Mouse (Mus musculus) ES-Bruce4 (cell line): ENCODE results near the gene Lmln. TPM values are rescaled to one million over a fixed set of nuclear protein-coding genes. Genes with fewer than 3 reads are reported as not detected.
"Not testable (repeated sequence)": the region's sequence is repeated elsewhere in the genome, so short reads cannot be mapped to it uniquely, and the experiment has no call there.

Source experiments
- H3K27ac ChIP-seq: 2 replicates; pipeline ENCODE4 v1.5.1; 2012; ENCODE audit warnings: low read length, inconsistent platforms; ENCODE audit not compliant: insufficient read depth
- H3K27me3 ChIP-seq: 2 replicates; pipeline ENCODE4 v1.6.1; 2012; ENCODE audit warnings: mild to moderate bottlenecking, low read length, inconsistent platforms; ENCODE audit not compliant: control insufficient read depth, poor library complexity, insufficient read depth, severe bottlenecking
- H3K36me3 ChIP-seq: 2 replicates; pipeline ENCODE4 v1.6.1; 2012; ENCODE audit warnings: inconsistent platforms, mild to moderate bottlenecking, low read length, moderate library complexity; ENCODE audit not compliant: control insufficient read depth, poor library complexity, insufficient read depth, severe bottlenecking
- H3K4me1 ChIP-seq: one replicate; pipeline ENCODE4 v1.8.1; 2011; ENCODE audit warnings: low read length; ENCODE audit not compliant: control insufficient read depth, insufficient read depth
- H3K4me3 ChIP-seq: 2 replicates; pipeline ENCODE4 v1.5.1; 2011; ENCODE audit warnings: low read depth, mild to moderate bottlenecking, low read length
- H3K9ac ChIP-seq: 2 replicates; pipeline ENCODE4 v1.6.1; 2012; ENCODE audit warnings: low read depth, mild to moderate bottlenecking, inconsistent platforms; ENCODE audit not compliant: poor library complexity, severe bottlenecking
- H3K9me3 ChIP-seq: replicated peaks from 2 replicates; pipeline ENCODE4 v1.6.1; 2012; ENCODE audit warnings: mild to moderate bottlenecking, low read length, inconsistent platforms; ENCODE audit not compliant: control insufficient read depth, poor library complexity, insufficient read depth, severe bottlenecking
- CTCF ChIP-seq: IDR thresholded peaks from one replicate; pipeline ENCODE4 v1.8.1; 2011; ENCODE audit warnings: low read depth, low read length
- EP300 ChIP-seq: IDR thresholded peaks from 2 replicates; pipeline ENCODE4 v1.6.1; 2011; ENCODE audit warnings: low read depth, low read length; ENCODE audit not compliant: insufficient read depth
- POLR2A ChIP-seq: IDR thresholded peaks from one replicate; pipeline ENCODE4 v1.8.1; 2011; ENCODE audit warnings: low read length; ENCODE audit not compliant: insufficient read depth
- polyA plus RNA-seq: library from polyadenylated mRNA; stranded (reverse); fragments of >200 nt; gene quantifications from 2 replicates; pipeline ENCODE4 v1.2.4, GENCODE M21; 2011; ENCODE audit warnings: low read depth; ENCODE audit not compliant: missing spikeins, insufficient read depth, insufficient read length

Lmln gene
- polyA plus RNA-seq, 1 experiment, result 5.4 TPM

GRCm38 (mm10) chr16:33171800-33172199 lies 109.5 kb downstream of the Lmln start:
- no peak overlapping the region for H3K9ac ChIP-seq
- H3K36me3 ChIP-seq, result no peaks in the 10 kb centered on the region
- H3K27me3 ChIP-seq, result no peaks in the 10 kb centered on the region
- H3K4me3 ChIP-seq, result no peak overlapping the region
- no peaks in the 10 kb centered on the region for H3K9me3 ChIP-seq
- TF ChIP-seq POLR2A, result no peak
- TF ChIP-seq CTCF, result no peak
- no peak for TF ChIP-seq EP300
- peaks cover 2% of the 10 kb centered on the region for H3K4me1 ChIP-seq
- H3K27ac ChIP-seq, result no peak overlapping the region

GRCm38 (mm10) chr16:33173151-33173550 lies 110.8 kb downstream of the Lmln start:
- Histone ChIP-seq H3K4me3 (no peak overlapping the region), H3K27me3 (no peaks in the 10 kb centered on the region), H3K4me1 (peaks cover 5% of the 10 kb centered on the region), H3K27ac (no peak overlapping the region), H3K9me3 (no peaks in the 10 kb centered on the region), H3K36me3 (no peaks in the 10 kb centered on the region), H3K9ac (no peak overlapping the region)
- TF ChIP-seq POLR2A, result no peak
- no peak for TF ChIP-seq CTCF
- no peak for TF ChIP-seq EP300

- H3K9me3 ChIP-seq, result no peaks in the 10 kb centered on the region
- no peaks in the 10 kb centered on the region for H3K27me3 ChIP-seq
- H3K27ac ChIP-seq, result no peak overlapping the region
- H3K4me1 ChIP-seq, result peaks cover 6% of the 10 kb centered on the region
- H3K9ac ChIP-seq, result no peak overlapping the region
- no peak for TF ChIP-seq EP300
- no peak for TF ChIP-seq POLR2A
- TF ChIP-seq CTCF, result no peak
- H3K36me3 ChIP-seq, result no peaks in the 10 kb centered on the region
- H3K4me3 ChIP-seq, result no peak overlapping the region
Measured at GRCm38 (mm10) chr16:33174695-33175094, 112.4 kb downstream of the Lmln start.

DNA sequence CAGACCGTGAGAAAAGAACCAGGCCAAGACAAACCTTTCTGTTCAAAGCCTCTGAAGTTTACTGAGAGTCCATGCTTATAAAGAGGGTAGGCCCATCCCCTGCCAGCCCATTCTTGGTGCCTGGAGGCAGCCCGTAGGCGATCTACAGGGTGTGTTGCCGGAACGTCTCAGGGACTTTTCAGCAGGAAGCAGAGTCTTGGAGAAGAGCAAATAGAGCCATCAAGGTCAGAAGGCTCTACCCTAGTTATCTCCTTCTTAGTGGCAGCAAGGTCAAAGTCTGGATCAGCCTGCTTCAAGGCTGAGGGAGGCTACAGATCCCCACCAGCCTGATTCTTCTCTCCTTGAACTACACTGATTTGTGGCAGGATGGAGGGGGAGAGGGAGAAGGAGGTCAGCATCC lies 114.5 kb downstream of the Lmln start:
- not testable (repeated sequence) for H3K36me3 ChIP-seq, H3K4me1 ChIP-seq, H3K9ac ChIP-seq, H3K9me3 ChIP-seq, H3K4me3 ChIP-seq, H3K27me3 ChIP-seq
- TF ChIP-seq EP300, result 0 out of 2 replicates have a peak, but pooled peaks have one; percentile 9
- H3K27ac ChIP-seq, result peak overlapping the region; percentile 34; the same call in 1 of the 2 replicates

Other genes with a start within 250 kb of the Lmln start
- gene Fyttd1, start 185.0 kb upstream of the Lmln start, polyA plus RNA-seq, result 116 and 124 TPM in 2 replicates
- gene Rubcn, start 184.8 kb upstream of the Lmln start, polyA plus RNA-seq, result 19.8 and 23.7 TPM in 2 replicates
- gene Lrch3, start 148.4 kb upstream of the Lmln start, polyA plus RNA-seq, result 32.5 and 32.9 TPM in 2 replicates
- 18.0 and 19.8 TPM in 2 replicates for gene Iqcg, start 6.3 kb upstream of the Lmln start, polyA plus RNA-seq
- gene Rpl35a, start 6.1 kb upstream of the Lmln start, polyA plus RNA-seq, result 1,375 and 1,499 TPM in 2 replicates
- 18.6 and 21.4 TPM in 2 replicates for gene Osbpl11, start 122.5 kb downstream of the Lmln start, polyA plus RNA-seq
- gene Snx4, start 188.9 kb downstream of the Lmln start, polyA plus RNA-seq, result 97.0 and 97.8 TPM in 2 replicates